Mouse (Mus musculus) midbrain, embryonic 13.5 days (tissue): ENCODE data around the gene Pptc7. TPM values are rescaled to one million over a fixed set of nuclear protein-coding genes. Genes with fewer than 3 reads are reported as not detected.

Experiments
- ATAC-seq: fragments of 200-750 bp; cut with Nextera tagmentation; 2 replicates; pipeline ENCODE4 v1.8.0; 2017; ENCODE audit warnings: mild to moderate bottlenecking, moderate TSS enrichment, moderate library complexity
- H3K27ac ChIP-seq: fragments of 300-500 bp; sonication (generic); 2 replicates; pipeline ENCODE4 v1.5.1; 2015; ENCODE audit warnings: inconsistent platforms, mild to moderate bottlenecking, moderate library complexity
- H3K27me3 ChIP-seq: fragments of 300-500 bp; sonication (generic); 2 replicates; pipeline ENCODE4 v1.6.1; 2015; ENCODE audit warnings: mild to moderate bottlenecking, inconsistent platforms
- H3K36me3 ChIP-seq: fragments of 300-500 bp; sonication (generic); 2 replicates; pipeline ENCODE4 v1.6.1; 2015; ENCODE audit warnings: mild to moderate bottlenecking, inconsistent platforms
- H3K4me1 ChIP-seq: fragments of 300-500 bp; sonication (generic); replicated peaks from 2 replicates; pipeline ENCODE4 v1.6.1; 2015; ENCODE audit warnings: inconsistent platforms
- H3K4me2 ChIP-seq: fragments of 300-500 bp; sonication (generic); replicated peaks from 2 replicates; pipeline ENCODE4 v1.6.1; 2015; ENCODE audit warnings: moderate library complexity, mild to moderate bottlenecking, inconsistent platforms
- H3K4me3 ChIP-seq: fragments of 300-500 bp; sonication (generic); replicated peaks from 2 replicates; pipeline ENCODE4 v1.5.1; 2015; ENCODE audit warnings: mild to moderate bottlenecking, inconsistent platforms
- H3K9ac ChIP-seq: fragments of 300-500 bp; sonication (generic); replicated peaks from 2 replicates; pipeline ENCODE4 v1.6.1; 2015; ENCODE audit warnings: mild to moderate bottlenecking, inconsistent platforms
- H3K9me3 ChIP-seq: fragments of 300-500 bp; sonication (generic); 2 replicates; pipeline ENCODE4 v1.6.1; 2016; ENCODE audit warnings: mild to moderate bottlenecking, inconsistent platforms
- WGBS: fragments of 180-500 bp; shearing (Covaris S2); methylation state at CpG from one replicate; pipeline ENCODE4 v1.1.7; 2015; 5-methylcytosine and 5-hydroxymethylcytosine counted together
- polyA plus RNA-seq: library from polyadenylated mRNA; unstranded; fragments of >200 nt; fragmentation: Nextera tagmentation; extraction: Ambion mirVana; gene quantifications from 2 replicates; pipeline ENCODE4 v1.2.1, GENCODE M21; 2015

Pptc7 gene
- polyA plus RNA-seq, 1 experiment from 2014 or later = 9.1 TPM

- ATAC-seq = no peak
- Histone ChIP-seq H3K4me1 (no peaks in the 10 kb centered on the region), H3K36me3 (peaks cover 55% of the 10 kb centered on the region), H3K9ac (no peak overlapping the region), H3K4me3 (no peak overlapping the region), H3K27ac (no peak overlapping the region), H3K27me3 (no peaks in the 10 kb centered on the region), H3K4me2 (no peak overlapping the region), H3K9me3 (no peaks in the 10 kb centered on the region)
- WGBS = 88% methylated on average over 23 of the region's 23 CpGs
Measured at GRCm38 (mm10) chr5:122324608-122325431, 40.7 kb downstream of the Pptc7 start.

DNA sequence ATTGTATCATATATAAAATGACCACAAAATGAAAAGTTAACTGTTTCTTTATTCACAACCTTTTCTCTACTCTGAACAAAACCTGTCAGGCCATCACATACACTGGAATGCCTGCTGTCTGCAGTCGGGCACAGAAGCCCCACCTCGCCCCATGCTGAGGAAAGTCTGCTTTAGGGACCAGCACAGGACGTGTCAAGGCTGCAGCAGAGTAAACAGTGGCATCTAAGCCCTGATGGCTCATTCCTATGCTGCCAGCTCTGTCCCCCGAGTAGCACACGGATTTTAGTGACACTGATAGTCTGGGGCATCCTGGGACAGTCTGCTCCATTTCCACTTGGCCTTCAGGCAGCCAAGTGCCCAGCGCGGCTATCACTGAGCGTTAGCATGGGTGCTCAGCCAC, 41.3 kb downstream of the Pptc7 start:
- H3K9me3 ChIP-seq = no peaks in the 10 kb centered on the region
- peaks cover 49% of the 10 kb centered on the region for H3K36me3 ChIP-seq
- no peaks in the 10 kb centered on the region for H3K4me1 ChIP-seq
- H3K27ac ChIP-seq = no peak overlapping the region
- H3K27me3 ChIP-seq = no peaks in the 10 kb centered on the region
- no peak for ATAC-seq
- H3K9ac ChIP-seq = no peak overlapping the region
- H3K4me3 ChIP-seq = no peak overlapping the region
- WGBS = 87% methylated on average over 8 of the region's 8 CpGs
- no peak overlapping the region for H3K4me2 ChIP-seq

GRCm38 (mm10) chr5:122327283-122327682, 43.1 kb downstream of the Pptc7 start:
- Histone ChIP-seq H3K4me1 (no peaks in the 10 kb centered on the region), H3K9me3 (no peaks in the 10 kb centered on the region), H3K4me2 (no peak overlapping the region), H3K4me3 (no peak overlapping the region), H3K36me3 (peaks cover 36% of the 10 kb centered on the region), H3K27me3 (no peaks in the 10 kb centered on the region), H3K9ac (no peak overlapping the region), H3K27ac (no peak overlapping the region)
- no peak for ATAC-seq
- WGBS = 94% methylated on average over 3 of the region's 3 CpGs

- 88% methylated on average over 4 of the region's 4 CpGs for WGBS
- Histone ChIP-seq H3K27ac (no peak overlapping the region), H3K4me2 (no peak overlapping the region), H3K4me1 (no peaks in the 10 kb centered on the region), H3K9me3 (no peaks in the 10 kb centered on the region), H3K27me3 (no peaks in the 10 kb centered on the region), H3K9ac (no peak overlapping the region), H3K36me3 (peaks cover 27% of the 10 kb centered on the region), H3K4me3 (no peak overlapping the region)
- ATAC-seq = no peak
Measured at GRCm38 (mm10) chr5:122330269-122330668, 46.1 kb downstream of the Pptc7 start.

GRCm38 (mm10) chr5:122334682-122335081, 50.5 kb downstream of the Pptc7 start:
- H3K27me3 ChIP-seq = no peaks in the 10 kb centered on the region
- WGBS = 82% methylated on average over 3 of the region's 3 CpGs
- no peaks in the 10 kb centered on the region for H3K9me3 ChIP-seq
- no peak overlapping the region for H3K4me2 ChIP-seq
- no peaks in the 10 kb centered on the region for H3K4me1 ChIP-seq
- H3K4me3 ChIP-seq = no peak overlapping the region
- ATAC-seq = no peak
- no peak overlapping the region for H3K9ac ChIP-seq
- H3K36me3 ChIP-seq = 0 out of 2 replicates have a peak, but pooled peaks cover 2% of the 10 kb centered on the region
- no peak overlapping the region for H3K27ac ChIP-seq

GRCm38 (mm10) chr5:122336554-122337294, 52.6 kb downstream of the Pptc7 start:
- WGBS = 93% methylated on average over 7 of the region's 7 CpGs
- Histone ChIP-seq H3K27ac (no peak overlapping the region), H3K4me1 (no peaks in the 10 kb centered on the region), H3K9ac (no peak overlapping the region), H3K36me3 (no peaks in the 10 kb centered on the region), H3K27me3 (no peaks in the 10 kb centered on the region), H3K9me3 (no peaks in the 10 kb centered on the region), H3K4me2 (no peak overlapping the region), H3K4me3 (no peak overlapping the region)
- ATAC-seq = no peak

DNA sequence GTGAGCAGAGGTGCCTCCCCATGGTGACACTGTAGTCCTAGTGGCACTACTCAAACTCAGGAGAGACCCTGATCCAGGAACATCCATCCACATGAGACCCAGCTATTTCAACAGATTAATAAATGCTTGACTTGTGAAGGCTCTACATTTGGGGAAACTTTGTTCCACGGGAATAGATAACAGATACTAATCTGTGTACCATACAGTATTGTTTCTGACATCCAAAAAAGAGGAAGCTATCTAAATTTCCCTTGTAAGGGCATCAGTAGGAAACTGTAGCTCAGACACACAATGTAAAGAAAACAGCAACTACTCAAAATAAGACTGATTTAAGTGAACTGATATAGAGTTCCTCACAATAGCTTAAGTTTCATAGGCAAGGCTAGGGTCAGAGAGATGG, 58.7 kb downstream of the Pptc7 start:
- 0 out of 2 replicates have a peak overlapping the region, but pooled peaks have one; percentile 24 for H3K9ac ChIP-seq
- H3K4me1 ChIP-seq = no peaks in the 10 kb centered on the region
- H3K4me3 ChIP-seq = no peak overlapping the region
- WGBS = 87% methylated on average over 1 of the region's 1 CpGs
- H3K9me3 ChIP-seq = no peaks in the 10 kb centered on the region
- H3K27ac ChIP-seq = no peak overlapping the region
- no peak overlapping the region for H3K4me2 ChIP-seq
- ATAC-seq = no peak
- H3K36me3 ChIP-seq = no peaks in the 10 kb centered on the region
- H3K27me3 ChIP-seq = no peaks in the 10 kb centered on the region

DNA sequence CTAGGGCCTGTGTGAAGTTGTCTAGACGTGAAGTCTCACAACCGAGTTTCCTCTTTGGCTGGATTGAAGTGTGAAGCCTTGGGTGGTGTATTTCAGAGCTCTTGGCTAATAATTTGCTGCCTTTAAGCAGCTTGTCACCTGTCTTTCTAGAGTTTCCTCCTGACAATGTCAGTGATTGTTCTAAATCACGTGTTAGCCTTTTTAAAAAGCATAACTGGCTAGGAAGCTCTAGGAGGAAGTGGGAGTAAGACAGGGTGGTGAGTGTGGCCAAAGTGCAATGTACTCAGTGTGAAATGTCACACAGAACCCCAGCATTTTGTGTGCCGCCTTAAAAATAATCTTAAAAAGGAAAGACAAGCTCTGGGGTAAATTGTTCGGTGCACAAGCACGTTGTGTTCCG, 59.6 kb downstream of the Pptc7 start:
- no peak for ATAC-seq
- H3K27ac ChIP-seq = no peak overlapping the region
- no peak overlapping the region for H3K4me3 ChIP-seq
- 60% methylated on average over 7 of the region's 7 CpGs for WGBS
- H3K27me3 ChIP-seq = no peaks in the 10 kb centered on the region
- no peaks in the 10 kb centered on the region for H3K9me3 ChIP-seq
- no peaks in the 10 kb centered on the region for H3K4me1 ChIP-seq
- H3K4me2 ChIP-seq = no peak overlapping the region
- no peak overlapping the region for H3K9ac ChIP-seq
- no peaks in the 10 kb centered on the region for H3K36me3 ChIP-seq

DNA sequence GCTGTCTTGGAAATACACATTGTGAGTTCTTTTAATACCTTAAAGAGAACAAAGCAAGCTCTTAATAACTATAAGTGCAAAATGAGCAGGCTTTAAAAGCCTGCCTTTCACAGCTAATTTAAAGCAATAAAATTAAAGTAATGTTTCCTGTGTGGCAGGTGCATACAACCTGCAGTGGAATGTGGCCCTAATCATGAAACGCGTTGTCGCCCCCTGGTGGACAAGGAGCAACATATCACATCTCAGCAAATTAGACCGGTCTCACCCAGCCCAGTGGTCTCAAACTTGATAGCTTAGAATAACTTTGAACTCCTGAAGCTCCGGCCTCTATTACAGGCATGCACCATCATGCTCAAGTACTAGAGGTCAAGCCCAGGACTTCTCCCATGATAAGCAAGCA, 60.1 kb downstream of the Pptc7 start:
- H3K4me2 ChIP-seq = no peak overlapping the region
- no peak overlapping the region for H3K4me3 ChIP-seq
- H3K36me3 ChIP-seq = no peaks in the 10 kb centered on the region
- WGBS = 12% methylated on average over 5 of the region's 5 CpGs
- no peak for ATAC-seq
- H3K9me3 ChIP-seq = no peaks in the 10 kb centered on the region
- H3K27me3 ChIP-seq = no peaks in the 10 kb centered on the region
- no peaks in the 10 kb centered on the region for H3K4me1 ChIP-seq
- H3K27ac ChIP-seq = no peak overlapping the region
- H3K9ac ChIP-seq = no peak overlapping the region

GRCm38 (mm10) chr5:122345777-122346176, 61.6 kb downstream of the Pptc7 start:
- Histone ChIP-seq H3K4me2 (no peak overlapping the region), H3K36me3 (no peaks in the 10 kb centered on the region), H3K9ac (no peak overlapping the region), H3K9me3 (no peaks in the 10 kb centered on the region), H3K4me3 (no peak overlapping the region), H3K4me1 (no peaks in the 10 kb centered on the region), H3K27ac (no peak overlapping the region), H3K27me3 (no peaks in the 10 kb centered on the region)
- ATAC-seq = no peak
- WGBS = 81% methylated on average over 4 of the region's 4 CpGs

DNA sequence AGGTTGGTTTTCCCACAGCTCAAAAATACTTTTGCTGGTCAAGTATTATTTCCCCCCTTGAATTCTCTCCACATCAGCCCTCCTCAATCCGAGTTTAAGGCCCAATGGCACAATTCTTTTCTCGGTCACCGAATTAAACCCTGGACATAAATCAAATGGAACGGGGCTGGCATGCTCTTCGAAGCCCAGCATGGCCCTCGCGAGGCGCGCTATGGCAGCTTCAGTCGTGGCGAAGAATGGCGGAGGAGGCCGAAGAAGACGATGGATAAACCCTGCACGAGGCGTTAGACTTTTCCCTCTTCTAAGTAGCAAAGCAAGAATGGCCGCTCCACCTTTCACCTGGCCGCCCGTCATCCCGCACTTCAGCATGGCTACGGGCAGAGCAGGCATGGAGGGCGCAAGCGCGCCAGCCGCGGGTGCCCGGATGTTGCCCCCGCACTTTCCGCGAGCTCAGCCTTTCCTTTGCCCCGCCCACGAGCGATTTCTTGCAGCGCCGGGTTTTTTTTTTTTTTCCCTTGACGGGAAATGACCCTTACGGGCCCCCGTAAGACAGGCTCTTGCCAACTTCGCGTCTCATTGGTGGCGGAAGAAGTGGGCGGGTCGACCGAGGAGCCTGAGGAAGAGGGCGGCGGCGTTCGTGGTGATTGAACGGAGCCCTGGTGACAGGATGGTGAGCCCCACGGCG, 69.8 kb downstream of the Pptc7 start, which contains the start of the genes Rad9b and Vps29:
TSS of gene Rad9b (minus strand) at position 427 of the 685 bp plus-strand sequence.
TSS of gene Vps29 (plus strand) at position 563 of the 685 bp plus-strand sequence.
- no peaks in the 10 kb centered on the region for H3K9me3 ChIP-seq
- peak; percentile 96 for ATAC-seq
- H3K9ac ChIP-seq = peak within 1 kb of the TSS; percentile 96
- no peaks in the 10 kb centered on the region for H3K27me3 ChIP-seq
- H3K4me3 ChIP-seq = peak within 1 kb of the TSS; percentile 91
- H3K4me2 ChIP-seq = peak within 1 kb of the TSS; percentile 88
- WGBS = 2% methylated on average over 51 of the region's 51 CpGs
- peaks cover 19% of the 10 kb centered on the region for H3K4me1 ChIP-seq
- H3K27ac ChIP-seq = peak within 1 kb of the TSS; percentile 79
- H3K36me3 ChIP-seq = peaks cover 8% of the 10 kb centered on the region; the same call in 1 of the 2 replicates
